Mouse (Mus musculus) gastrocnemius, postnatal 36 days (tissue): ENCODE measurements at regions not wholly inside any gene's neighbourhood (a gene's known extent, or its start where the extent isn't known, plus 50 kb on each side); places are given as distances from the start of the nearest gene placed in this dataset.
A peak's percentile ranks its signal among the peaks of the same experiment; 100 is the strongest.

Source experiments
- DNase-seq, 2 experiments: peaks; one replicate each; pipeline ENCODE4 v3.0.0; 2022
- intact Hi-C: fragments of 180-260 bp; cut with DNase I; formaldehyde crosslinking; loops from one replicate; pipeline ENCODE4 v1.15.1; 2025

DNA sequence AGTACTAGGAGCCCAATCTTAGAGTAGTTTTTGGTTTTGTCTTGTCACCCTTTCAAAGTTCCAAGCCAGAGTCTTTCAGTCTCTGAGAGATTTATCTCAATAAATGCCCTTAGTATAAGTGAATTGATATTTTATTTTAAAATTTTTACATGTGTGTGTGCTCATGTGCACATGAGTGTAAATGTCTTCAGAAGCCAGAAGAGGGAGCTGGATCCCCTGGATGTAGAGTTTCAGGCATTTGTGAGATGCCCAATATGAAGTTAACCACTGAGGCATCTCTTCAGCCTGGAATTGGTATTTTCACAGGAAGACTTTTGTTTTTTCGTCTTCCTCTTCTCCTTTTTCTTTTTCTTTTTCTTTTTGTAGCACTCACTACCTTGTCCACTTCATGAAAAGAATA, 262.3 kb upstream of the Eif4g2 start:
- intact Hi-C loops, result no loop called here
- no peak for DNase-seq

DNA sequence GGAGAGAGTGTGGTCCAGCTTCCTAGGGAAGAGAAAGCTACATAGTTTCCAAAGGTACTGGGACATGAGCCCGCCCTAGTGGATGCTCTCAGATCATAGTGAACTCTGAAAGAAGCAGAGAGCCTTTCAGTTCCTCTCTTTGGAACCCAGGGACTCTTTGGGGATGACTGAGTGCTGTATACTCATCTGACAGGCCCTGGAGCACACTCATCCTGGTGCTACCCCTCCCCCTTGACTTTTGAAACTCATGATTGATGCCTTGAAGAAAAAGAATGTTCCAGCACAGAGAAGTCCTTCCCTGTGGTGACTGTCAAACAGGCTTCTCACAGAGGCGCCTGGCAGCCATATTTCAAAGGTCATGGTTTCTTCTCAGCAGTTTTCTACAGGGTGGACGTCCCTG, 254.2 kb upstream of the Eif4g2 start:
- intact Hi-C loops, result no loop called here

DNA sequence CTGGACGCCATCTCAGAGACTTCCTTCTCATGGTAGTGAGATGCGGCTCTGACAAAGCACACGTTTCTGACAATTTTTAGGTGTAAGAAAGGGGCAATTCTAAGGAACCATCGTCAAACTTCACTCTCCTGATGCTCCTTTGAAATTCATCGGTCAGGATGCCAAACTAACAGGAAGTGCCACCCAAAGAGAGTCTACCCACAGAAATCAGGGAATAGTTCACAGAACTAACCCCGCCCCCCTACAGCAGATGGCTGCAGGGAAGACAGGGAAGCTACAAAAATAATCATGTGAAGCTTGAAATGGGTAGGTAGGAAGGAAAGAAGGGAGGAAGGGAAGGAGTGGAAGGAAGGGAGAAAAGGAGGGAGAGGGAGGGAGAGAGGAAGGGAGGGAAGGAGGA, 240.1 kb upstream of the Eif4g2 start:
- intact Hi-C loops, result no loop called here
- DNase-seq, result no peak

More for the DNA sequence above, 254.2 kb upstream of the Eif4g2 start:
- DNase-seq, result no peak

DNA sequence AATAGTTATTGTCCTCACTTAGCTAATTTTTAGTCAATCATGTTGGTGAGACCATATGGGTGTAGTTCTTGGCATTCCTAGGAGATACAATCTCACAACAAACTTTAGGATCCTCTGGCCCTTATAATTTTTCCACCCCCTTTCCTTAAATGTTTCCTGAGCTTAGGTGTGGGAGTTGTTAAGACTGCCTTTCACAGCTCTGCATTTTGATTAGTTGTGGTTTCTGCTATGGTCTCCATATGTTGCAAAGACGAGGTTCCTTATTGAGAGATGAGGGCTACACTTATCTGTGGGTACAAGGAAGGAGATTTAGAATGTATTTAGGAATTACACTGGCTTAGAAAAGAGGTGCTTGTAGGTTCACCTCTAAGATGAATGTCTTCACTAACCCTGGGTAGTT, 237.1 kb upstream of the Eif4g2 start:
- intact Hi-C loops, result no loop called here
- DNase-seq, result no peak

DNA sequence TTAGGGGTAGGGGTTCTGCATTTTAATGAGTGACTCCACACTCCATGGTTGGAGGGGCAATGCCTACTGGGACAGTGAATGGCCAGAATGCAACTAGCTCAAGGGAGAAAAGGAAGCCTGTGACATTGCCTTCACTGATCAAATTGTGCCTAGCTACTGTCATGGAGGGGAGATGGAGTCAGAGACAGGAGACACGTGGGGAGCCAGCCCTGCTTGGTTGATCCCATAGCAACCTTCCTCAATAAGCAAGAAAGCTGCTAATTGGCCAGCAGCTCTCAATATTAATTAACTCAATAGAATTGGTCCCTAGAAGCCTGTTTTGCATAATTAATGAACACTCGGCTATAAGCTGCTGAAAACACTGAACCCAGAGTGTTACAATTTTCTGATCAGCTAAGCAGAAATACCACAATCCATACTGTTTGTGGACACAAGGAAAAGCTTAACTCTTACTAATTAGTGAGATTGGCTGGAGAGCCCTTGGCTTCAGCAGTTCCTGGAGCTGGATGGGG, 233.7 kb upstream of the Eif4g2 start:
- intact Hi-C loops, result no loop called here
- no peak for DNase-seq

DNA sequence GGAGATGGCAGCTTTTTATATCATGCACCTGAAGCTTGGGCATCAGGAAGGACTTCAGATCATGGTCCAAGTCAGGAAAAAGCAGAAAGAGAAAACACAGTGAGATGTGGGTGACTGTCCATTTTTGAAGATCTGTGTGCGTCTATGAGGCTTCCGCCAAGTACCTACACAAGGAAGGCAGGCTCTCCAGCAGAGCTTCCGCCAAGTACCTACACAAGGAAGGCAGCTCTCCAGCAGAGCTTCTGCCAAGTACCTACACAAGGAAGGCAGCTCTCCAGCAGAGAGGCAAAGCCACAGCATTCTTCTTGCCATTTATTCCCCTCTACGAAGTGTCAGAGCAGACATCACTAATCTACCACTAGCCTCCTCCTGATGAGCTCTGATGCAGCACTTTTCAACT, 231.1 kb upstream of the Eif4g2 start:
- intact Hi-C loops, result no loop called here
- no peak for DNase-seq

DNA sequence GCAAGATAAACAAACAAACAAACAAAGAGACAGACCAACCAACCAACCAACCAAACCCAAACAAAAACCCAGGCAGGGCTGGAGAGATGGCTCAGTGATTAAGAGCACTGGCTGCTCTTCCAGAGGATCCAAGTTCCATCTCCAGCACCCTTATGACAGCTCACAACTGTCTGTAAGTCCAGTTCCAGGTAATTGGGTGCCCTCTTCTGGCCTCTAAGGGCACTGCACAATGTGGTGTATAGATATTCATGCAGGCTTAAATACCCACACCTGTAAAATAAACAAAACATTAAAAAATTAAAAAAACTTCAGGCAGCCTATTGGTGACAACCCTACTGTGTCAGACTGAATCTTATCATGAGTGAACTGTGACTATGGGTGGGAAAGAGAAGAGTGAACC, 222.4 kb upstream of the Eif4g2 start:
- intact Hi-C loops, result no loop called here
- no peak for DNase-seq

DNA sequence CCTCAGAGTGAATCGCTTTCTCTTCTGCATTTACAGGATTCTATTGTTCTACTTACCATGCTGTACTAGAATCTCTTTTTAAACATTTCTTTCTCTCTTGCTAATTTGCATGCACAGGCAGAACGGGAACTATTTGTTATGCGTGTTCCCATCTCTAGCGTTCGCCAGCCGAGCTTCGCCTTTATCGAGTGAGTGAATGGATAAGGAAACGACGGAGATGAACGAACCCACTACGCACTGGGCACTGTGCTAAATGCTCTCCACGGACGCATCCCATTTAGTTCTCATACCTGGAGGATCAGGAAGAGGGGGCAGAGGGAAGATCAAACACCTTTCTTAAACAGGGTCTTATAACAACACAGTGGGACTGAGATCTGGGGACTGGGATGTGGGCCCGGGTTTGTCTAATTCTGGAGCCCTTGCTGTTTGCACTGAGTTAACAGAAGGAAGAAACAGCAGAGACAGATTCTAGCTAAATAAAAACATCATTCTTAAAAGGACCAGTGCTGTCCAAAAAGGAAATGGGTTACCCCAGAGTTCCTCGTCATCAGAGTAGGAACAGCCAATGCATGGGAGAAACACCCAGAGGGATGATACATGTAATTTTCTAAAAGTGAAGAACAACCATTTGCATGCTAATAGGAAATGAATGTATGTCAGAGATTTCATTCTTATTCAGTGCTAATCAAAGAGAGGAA, 219.1 kb upstream of the Eif4g2 start:
- intact Hi-C loops, result no loop called here
- no peak for DNase-seq

DNA sequence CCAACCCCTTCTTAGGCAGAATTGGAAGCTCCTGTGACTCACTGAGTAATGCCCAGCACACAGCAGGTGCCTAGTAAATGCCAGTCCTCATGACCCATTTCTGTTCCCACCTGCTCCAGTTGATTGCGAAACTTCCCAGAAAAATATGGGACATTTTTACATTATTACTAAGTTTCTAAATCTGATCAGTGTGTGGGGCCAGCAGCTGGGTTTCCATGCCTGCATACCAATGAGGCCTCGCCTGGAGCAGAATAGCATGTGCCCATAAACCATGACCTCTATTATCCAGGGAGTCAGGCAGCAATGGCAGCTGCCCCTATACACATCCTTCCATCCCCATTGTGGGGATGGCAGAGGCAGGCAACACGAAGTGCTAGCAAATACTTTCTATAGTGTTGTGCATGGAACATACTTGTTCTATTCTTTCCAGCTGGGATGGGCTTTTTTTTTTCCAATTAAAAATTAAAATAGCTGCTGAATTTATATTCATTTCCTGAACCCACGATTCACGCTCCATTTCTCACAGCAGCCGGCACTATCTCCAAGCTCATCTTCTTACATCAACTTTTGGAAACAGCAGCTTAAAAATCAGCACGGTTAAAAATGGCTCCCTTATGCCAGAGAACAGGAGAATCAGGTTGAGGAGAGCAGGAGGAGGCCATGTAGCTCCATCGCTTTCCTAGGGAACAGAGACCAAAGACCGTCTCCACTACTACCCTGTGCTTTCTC, 214.5 kb upstream of the Eif4g2 start:
- intact Hi-C loops, result no loop called here
- no peak for DNase-seq

DNA sequence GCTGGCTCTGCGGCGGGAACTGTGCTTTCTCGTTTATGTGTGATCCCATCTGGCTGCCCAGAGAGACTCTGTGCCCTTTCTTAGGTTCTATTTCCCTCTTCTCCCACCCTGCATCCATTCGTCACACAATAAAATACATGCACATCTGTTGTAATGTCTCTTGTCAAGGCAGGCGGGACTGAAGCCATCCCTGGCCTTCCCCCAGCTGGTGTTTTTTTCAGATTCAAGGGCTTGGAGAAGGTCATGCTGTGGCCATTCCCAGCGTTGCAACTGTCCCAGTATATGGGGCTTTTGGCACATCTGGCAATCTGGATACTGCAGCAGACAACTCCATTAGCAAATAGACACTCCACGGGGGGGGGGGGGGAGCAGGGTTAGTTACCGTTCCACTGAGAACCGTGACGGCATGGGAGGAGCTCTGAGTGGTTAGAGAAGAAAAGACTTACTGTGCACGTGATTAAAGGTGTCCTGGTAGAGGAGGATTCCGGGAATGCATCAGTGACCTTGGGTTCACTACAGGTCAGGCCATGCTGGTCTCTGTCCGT, 200.7 kb upstream of the Eif4g2 start:
- no peak for DNase-seq
- intact Hi-C loops, result no loop called here

DNA sequence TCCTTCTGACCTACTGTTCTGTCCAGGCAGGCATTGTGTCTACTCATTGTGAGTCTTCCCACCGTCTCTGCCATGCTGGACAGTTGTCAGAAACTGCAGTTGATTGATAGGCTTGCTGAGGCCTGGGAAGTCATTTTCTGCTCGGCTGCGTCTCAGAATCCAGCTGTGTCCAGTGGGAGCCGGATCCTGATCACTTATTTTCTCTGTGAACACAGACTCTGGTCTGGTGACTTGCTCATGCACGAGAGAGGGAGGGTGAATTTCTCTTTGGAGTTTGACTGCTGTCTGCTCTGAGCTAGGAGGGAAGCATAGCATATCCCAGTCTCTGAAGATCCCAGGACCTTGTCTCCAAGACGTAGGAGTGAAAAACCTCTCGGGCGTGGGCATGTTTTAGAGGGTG, 199.5 kb upstream of the Eif4g2 start:
- DNase-seq, result no peak
- intact Hi-C loops, result no loop called here

DNA sequence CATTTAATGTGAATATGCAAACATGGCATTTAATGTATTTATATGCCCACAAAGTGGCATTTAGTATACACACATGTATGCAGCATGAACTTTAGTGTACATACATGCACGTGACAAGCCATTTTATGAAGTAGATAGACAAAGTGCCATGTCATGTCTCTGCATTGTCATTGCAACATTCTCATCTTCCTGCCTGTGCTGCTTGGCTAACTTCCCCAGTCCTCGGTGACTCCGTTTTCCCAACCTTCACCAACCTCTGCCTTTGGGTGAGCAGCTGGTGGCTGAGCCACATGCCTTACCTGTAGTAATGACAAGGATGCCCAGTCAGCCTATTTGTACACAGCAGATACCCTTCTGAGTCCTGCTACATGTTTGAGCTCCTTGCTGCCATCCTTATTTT, 194.9 kb upstream of the Eif4g2 start:
- no peak for DNase-seq
- intact Hi-C loops, result no loop called here

DNA sequence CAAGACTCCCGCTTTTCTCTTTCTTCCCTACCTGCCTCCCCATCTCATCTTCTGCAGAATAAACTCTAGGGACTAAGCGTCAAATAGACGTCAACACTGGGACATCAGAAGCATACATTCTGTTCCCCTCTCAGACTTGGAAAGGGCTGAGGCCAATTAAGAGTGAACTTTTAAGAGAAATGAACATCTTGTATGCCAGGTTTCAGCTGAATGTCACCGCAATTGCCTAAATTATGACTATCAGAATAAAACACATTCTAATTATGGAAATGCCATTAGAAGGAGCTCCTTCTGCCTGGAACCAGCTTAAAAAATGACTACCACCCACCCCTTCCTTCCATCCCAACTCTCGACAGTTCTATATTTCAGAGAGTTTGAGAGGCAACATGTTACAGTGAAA, 191.0 kb upstream of the Eif4g2 start:
- no peak for DNase-seq
- intact Hi-C loops, result no loop called here

DNA sequence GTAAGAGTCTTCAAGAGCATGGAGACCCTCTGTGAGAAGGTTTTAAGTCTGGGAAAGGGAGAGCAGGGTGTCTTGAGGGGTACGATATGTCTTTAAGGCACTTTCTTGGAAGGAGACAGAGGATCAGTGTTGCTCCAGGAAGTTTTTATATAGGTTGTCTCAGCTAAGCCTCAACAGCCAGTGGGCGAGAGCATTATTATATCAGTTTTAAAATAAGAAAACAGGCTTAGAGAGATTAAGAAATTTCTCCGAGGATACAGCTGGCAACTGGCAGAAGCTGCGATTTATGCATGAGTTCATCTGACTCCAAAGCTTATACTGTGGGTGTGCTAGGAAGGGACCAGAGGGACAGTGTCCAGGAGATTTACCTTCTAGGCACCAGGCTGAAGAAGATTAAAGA, 188.0 kb upstream of the Eif4g2 start:
- DNase-seq, result no peak
- intact Hi-C loops, result no loop called here

DNA sequence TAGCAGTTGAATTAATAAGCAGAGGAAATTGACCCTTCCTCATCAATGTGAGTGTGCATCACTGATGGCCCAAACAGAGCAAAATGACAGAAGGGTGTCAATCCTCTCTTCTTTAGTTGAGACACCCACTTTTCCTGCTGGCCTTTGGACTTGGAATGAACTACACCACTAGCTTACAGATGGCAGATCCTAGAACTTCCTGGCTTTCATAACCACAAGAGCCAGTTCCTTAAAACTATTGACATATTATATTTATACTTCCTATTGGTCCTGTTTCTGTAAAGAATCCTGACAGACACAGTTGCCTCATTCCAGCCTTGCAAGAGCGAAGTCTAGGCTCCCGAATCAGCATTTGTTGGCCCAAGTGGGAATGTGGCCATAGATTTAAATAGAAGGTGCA, 185.4 kb upstream of the Eif4g2 start:
- intact Hi-C loops, result no loop called here
- DNase-seq, result no peak

DNA sequence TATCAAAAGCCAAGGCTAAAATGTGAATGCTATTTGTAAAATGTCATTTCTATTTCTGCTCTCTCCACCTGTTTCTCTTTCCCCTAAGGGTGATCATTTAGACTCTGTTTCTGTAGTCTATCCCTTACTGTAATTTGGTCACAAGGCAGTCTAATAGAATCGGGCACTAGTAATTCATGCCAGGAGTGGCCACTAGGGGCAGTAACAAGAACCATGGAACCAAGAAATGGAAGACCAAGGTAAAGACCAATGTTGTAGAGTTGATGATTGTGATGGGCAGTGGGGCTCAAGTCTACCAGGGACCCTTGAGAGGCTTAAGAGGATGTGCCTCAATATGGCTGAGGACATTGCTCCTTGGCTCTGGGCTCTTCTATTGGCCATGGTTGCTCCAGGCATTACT, 180.5 kb upstream of the Eif4g2 start:
- DNase-seq, result no peak
- intact Hi-C loops, result no loop called here

DNA sequence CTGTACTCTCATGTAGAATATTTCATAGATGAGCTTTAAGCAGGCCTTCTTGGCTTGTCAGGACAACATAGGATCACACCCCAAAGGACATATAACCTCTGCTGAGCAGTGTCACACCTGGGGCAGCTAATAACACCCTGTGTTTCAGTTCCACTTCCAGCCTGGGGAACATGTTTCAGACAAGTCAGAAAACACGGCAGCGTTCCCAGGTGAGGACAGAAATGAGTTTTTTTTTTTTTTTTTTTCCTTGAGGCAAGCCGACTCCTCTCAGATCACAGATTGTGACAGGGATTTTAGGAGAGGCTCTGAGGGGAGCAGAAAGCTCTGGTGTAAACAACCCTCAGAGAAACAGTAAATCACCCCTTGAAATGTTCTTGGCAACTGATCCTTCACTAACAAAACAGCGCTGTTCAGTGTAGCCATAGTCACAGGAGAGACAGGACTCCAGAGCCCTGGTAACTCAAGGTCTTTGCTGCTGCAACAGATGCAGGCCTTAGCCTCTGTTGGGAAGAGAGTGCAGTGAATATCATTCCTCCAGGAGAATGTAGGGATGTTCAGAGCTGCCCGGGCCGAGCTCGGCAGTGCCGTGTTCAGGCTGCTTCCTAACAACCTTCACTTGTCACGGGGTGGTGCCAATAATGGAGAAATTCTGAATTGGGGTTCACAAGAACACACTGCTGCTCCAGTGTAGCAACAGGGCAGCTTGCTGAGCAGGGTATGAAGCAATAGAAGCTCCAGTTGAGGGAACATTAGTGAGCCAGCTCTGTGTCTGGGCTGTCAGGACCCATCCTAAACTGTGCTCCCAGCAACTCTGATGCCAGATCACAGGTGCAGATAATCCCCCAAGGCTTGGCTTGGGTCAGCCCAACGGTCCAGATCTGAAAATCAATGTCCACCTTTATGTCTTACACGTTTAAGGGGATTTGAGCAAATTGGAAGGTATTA, 177.1 kb upstream of the Eif4g2 start:
- DNase-seq, result no peak
- intact Hi-C loops, result loop anchor here (10.0 kb wide), 1 partner anchor 535 kb away; no protein-coding TSS in a partner anchor

DNA sequence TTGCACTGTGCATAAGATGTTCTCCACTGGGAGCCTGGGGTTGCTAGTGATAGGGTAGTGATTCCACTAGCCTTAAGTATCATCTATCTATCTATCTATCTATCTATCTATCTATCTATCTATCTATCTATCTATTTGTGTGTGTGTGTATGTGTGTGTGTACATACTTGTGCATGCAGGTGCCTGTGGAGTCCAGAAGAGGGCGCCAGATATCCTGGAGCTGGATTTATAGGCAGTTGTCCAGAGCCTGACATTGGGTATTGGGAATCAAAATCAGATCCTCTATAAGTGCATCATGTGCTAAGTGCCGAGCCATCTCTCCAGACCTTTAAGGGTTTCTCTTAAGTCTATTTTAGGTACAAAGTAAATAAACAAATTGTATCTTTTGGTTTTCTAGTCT, 175.0 kb upstream of the Eif4g2 start:
- intact Hi-C loops, result loop anchor here (10.0 kb wide), 1 partner anchor 537 kb away; no protein-coding TSS in a partner anchor
- no peak for DNase-seq

DNA sequence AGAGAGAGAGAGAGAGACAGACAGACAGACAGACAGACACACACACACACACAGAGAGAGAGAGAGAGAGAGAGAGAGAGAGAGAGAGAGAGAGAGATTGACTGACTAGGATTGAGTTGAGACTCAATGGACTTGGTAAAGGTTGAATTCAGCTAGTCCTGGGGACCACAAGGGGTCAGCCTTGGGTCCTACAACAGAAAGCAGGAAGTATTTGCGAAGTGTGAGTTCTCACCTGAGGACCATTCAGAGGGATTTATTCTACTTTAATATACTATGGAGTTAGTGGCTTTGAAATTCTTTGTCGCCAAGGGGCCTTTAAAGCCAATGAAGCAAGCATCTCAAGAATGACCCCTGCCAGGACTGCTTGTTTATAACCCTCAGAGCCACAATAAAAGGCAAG, 173.4 kb upstream of the Eif4g2 start:
- DNase-seq, result no peak
- intact Hi-C loops, result loop anchor here (10.0 kb wide), 1 partner anchor 539 kb away; no protein-coding TSS in a partner anchor

DNA sequence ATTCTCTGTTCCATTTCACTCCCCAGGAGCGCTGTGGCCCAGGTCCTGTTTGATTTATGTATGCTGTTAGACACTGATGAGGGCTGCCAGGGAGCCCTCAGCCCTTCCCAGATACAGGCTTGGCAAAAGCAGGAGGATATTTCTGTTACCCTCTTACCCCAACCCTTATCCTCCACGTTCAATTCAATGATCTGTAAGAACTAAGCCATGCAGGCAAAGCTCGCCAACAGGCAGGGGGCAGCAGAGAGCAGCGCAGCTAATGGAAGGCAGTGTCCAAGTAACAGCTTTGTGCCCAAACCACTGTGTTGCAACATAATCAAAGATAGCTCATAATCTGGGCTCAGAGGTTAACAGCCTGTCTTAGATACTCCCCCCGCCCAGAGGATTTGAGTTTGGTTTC, 166.8 kb upstream of the Eif4g2 start:
- DNase-seq, result peak; percentile 80 to 84
- intact Hi-C loops, result loop anchor here (5.0 to 10.0 kb wide), 2 partner anchors 545 to 723 kb away; no protein-coding TSS in a partner anchor

DNA sequence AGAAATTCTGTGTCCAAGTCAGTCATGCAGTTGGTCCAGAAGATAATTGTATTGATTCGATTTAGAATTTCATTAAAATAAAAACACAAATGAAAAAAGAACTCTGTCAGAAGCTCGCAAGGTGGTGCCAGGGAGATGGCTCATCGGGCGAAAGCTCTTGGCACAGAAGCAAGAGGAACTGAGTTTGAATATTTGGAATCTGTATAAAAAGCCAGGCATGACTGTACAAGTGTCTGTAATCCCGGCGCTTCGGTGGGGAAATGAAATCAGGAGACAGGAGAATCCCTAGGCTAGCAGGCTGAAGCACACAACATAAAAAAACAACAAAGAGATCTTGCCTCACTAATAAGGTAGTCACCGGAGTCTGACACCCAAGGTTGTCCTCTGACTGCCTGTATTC, 162.7 kb upstream of the Eif4g2 start:
- intact Hi-C loops, result loop anchor here (5.0 kb wide), 1 partner anchor 727 kb away; no protein-coding TSS in a partner anchor
- no peak for DNase-seq
